Mouse (Mus musculus): ENCODE measurements at regions not wholly inside any gene's neighbourhood (a gene's known extent, or its start where the extent isn't known, plus 50 kb on each side); places are given as distances from the start of the nearest gene placed in this dataset.

DNA sequence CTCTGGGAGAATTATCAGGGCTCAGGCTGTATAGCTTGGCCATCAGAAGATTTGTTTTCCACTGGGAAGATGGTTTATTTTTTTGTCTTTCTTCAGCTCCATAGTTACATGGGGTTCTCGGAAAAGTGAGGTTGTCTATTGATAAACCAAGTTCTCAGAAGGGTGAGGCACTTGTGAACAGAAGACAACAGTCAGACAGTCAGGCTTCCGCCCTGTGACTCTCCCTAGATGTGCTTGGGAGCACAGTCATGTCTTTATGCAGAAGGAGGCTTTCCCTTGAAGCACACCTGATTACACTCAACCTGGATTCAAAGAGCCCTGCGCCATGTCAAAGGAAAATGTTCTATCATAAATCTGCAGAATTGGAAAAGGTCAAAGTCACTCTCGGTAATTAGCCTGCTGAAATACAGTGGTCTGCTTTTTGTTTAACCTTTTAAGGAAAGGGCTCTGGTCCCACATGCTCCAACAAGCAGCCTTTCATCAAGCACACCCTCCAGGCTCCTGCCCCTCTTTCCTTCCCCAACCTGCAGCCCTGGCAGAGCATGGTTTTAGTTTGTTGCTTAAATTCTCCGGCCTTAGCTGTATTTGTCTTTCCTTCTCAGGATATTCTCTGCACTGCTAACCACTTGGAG is 152.8 kb upstream of the Bmp2 start:
- TF ChIP-seq CTCF (conservative IDR thresholded peaks at IDR 0.05; ENCODE audit: low read length) (no peak), POU5F1 (IDR thresholded peaks at IDR 0.05; ENCODE audit: borderline replicate concordance, low read length) (no peak), NANOG (IDR thresholded peaks at IDR 0.05; ENCODE audit: borderline replicate concordance, low read length) (no peak)

Measured in E14TG2a.4 (cell line).